Mouse (Mus musculus) erythroblast, embryonic 14.5 days (primary cell): ENCODE data around the gene Atg7.

Experiments
- GATA1 ChIP-seq: IDR thresholded peaks from 2 replicates; pipeline ENCODE4 v1.6.1; 2012; ENCODE audit warnings: low read length, inconsistent platforms, mixed read lengths
- TAL1 ChIP-seq: IDR thresholded peaks from 3 replicates; pipeline ENCODE4 v1.6.1; 2012; ENCODE audit warnings: low read length, inconsistent platforms, mixed read lengths

- TF ChIP-seq TAL1 (no peak), GATA1 (no peak)
Observed at GRCm38 (mm10) chr6:114840012-114840411, 197.1 kb downstream of the Atg7 start.
